Mouse (Mus musculus) liver, postnatal 0 days (tissue): ENCODE data around the gene Draxin.
A peak's percentile ranks its signal among the peaks of the same experiment; 100 is the strongest.

Source experiments
- CTCF ChIP-seq: sonication (generic); IDR thresholded peaks from 2 replicates; pipeline ENCODE4 v1.5.1; 2016; ENCODE audit warnings: antibody characterized with exemption, low read depth
- EP300 ChIP-seq: IDR thresholded peaks from 2 replicates; pipeline ENCODE4 v1.6.1; 2016; ENCODE audit warnings: antibody characterized with exemption, low read depth, mild to moderate bottlenecking

GRCm38 (mm10) chr4:148164002-148164439 is 33.5 kb upstream of the Draxin start:
- TF ChIP-seq CTCF (peak; percentile 83), EP300 (no peak)
